Mouse (Mus musculus): ENCODE measurements around the gene 4930404H24Rik.

4930404H24Rik gene

GRCm38 (mm10) chr2:153529931-153530766 is 37.6 kb downstream of the 4930404H24Rik start, which contains the start of gene Nol4l:
Gene Nol4l (minus strand): TSS chr2:153529971.
- DNase-seq (ENCODE audit: low read depth) = no peak

DNA sequence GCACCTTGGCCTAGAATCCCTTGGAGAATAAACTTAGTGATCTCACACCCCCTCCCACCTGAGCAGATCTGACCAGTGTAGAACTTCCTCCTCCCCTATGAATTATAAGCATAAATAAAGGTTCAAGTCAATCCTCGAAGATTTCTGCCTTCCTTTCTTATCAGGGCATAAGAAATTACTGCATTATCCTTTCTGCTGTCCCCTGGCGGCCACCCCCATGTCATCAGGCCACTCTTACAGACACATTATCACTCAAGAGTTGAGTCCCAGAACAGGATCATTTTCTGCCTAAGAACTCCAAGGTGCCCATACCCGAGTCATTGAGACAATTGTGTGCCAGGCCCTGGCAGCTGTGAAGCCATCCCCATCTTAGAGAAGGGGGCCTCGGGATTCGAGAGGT is 38.4 kb downstream of the 4930404H24Rik start:
- no peak for DNase-seq (ENCODE audit: low read depth)

DNA sequence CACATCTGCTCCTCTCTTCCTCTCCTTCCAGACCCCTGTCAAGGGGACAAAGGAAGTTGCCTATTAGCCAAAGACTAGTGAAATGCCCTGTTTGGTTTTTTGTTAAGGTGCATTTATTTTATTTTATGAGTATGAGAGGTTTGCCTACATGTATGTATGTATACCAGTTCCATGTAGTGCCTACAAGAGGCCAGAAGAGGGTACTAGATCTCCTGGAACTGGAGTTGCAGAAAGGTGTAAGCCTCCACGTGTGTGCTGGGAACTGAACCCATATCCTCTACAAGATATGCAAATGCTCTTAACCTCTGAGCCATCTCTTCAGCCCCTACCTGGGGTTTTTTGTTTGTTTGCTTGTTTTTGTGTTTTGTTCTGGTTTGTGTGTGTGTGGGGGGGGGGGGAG is 41.4 kb downstream of the 4930404H24Rik start:
- DNase-seq (ENCODE audit: low read depth) = no peak

GRCm38 (mm10) chr2:153538898-153539297 is 46.3 kb downstream of the 4930404H24Rik start:
- DNase-seq (ENCODE audit: low read depth) = no peak

- peak; percentile 25 for DNase-seq (ENCODE audit: low read depth)
These were observed 50.5 kb downstream of the 4930404H24Rik start for GRCm38 (mm10) chr2:153542936-153543668.

Measured in NIH3T3 (cell line).